Mouse (Mus musculus) E14TG2a.4 (cell line): ENCODE measurements around the gene Babam2.

Source experiments
- CTCF ChIP-seq: conservative IDR thresholded peaks from 2 replicates; pipeline ENCODE4 v1.5.1; 2014; ENCODE audit warnings: low read length
- POU5F1 ChIP-seq: IDR thresholded peaks from 2 replicates; pipeline ENCODE4 v1.6.1; 2014; ENCODE audit warnings: low read length, borderline replicate concordance

DNA sequence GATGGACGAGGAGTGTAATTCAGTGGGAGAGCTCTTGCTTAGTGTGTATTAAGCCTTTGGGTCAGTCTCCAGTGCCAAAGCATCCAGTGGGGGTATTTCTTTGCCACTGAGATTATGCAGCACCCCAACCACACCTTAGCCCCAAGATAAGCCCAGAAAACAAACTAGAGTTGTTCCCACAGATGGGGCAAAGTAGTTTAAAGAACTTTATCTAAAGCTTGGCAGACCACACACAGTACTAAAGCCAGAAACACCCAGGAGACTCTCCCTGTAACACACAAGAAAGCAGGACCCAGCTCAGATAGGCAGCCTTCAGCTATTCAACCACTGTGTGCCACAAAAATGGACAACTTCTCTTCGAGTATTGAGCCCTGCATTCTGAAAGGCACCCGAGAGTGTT, 376.6 kb downstream of the Babam2 start:
- no peak for TF ChIP-seq POU5F1
- TF ChIP-seq CTCF = no peak
